Mouse (Mus musculus): ENCODE data around the gene Cdc42ep1.

GRCm38 (mm10) chr15:78833582-78833981 lies 8.8 kb upstream of the Cdc42ep1 start:
- TF ChIP-seq CTCF (IDR thresholded peaks at IDR 0.05; ENCODE audit: low read depth) (no peak), EP300 (IDR thresholded peaks at IDR 0.05; ENCODE audit: low read depth) (no peak)
